Mouse (Mus musculus): ENCODE results near the gene Apoa1.

- TF ChIP-seq E2F4 (IDR thresholded peaks at IDR 0.05; ENCODE audit: insufficient read depth) (no peak), POLR2A (IDR thresholded peaks at IDR 0.05; ENCODE audit: insufficient read length, low read depth) (no peak), MAX (IDR thresholded peaks at IDR 0.05; ENCODE audit: low read depth) (no peak), CEBPB (IDR thresholded peaks at IDR 0.05; ENCODE audit: insufficient read depth, poor library complexity, severe bottlenecking) (no peak), TCF12 (IDR thresholded peaks at IDR 0.05; ENCODE audit: insufficient read depth, poor library complexity, severe bottlenecking) (no peak), TCF3 (IDR thresholded peaks at IDR 0.05; ENCODE audit: insufficient read length, low read depth) (no peak), POLR2AphosphoS2 (IDR thresholded peaks at IDR 0.05; ENCODE audit: insufficient read length, low read depth) (no peak), USF1 (IDR thresholded peaks at IDR 0.05; ENCODE audit: low read depth) (no peak), MYOD1 (IDR thresholded peaks at IDR 0.05; ENCODE audit: control insufficient read depth in 1 of 3, insufficient read length in 2 of 3, low read depth in 2 of 3) (no peak)
Observed at GRCm38 (mm10) chr9:46230450-46230975, 2.1 kb downstream of the Apoa1 start.
